Mouse (Mus musculus) CD4-positive, CD25-positive, alpha-beta regulatory T cell (primary cell): Measurements from ENCODE around the gene Sema3b. TPM values are rescaled to one million over a fixed set of nuclear protein-coding genes. Genes with fewer than 3 reads are reported as not detected.

ENCODE experiments used
- polyA plus RNA-seq: library from polyadenylated mRNA; unstranded; fragments of 100-300 nt; shearing (Covaris generic); gene quantifications from one replicate; pipeline ENCODE4 v1.2.1, GENCODE M21; 2017

Gene Sema3b
- not detected for polyA plus RNA-seq

DNA sequence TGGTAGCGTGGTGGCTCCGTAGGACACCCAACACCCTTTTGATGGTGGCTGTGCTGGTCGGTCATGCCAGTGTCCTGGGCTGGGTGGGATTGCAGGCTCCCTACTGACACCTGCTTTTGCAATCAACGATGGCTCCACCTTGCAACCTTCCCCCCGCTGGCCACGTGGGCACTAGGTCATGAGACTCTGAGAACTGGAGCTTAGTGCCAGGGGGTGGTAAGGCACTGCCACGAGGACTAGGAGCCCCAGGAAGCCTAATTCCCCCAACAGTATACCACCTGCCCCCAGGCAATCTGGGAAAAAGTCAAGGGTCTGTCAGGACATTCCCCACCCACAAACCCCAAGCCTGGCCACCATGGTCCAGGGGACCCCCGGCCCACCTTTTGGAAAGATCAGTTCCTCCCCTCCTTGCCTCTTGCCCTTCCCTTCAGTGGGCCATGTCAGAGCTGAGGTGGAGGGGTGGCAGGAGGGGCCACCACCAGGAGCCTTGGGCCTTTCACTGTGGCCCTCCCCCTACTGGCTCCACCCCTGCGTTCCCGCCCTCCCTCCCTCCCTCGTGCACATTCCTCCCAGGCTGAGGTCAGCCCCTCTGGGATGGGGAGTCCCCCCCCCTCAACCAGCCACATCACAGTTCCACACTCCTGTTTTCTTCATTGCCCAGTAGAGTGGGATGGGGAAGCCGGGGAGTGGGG lies at the start of gene Sema3b:
Sema3b (minus strand) TSS at position 489 of the 692 bp plus-strand sequence.

DNA sequence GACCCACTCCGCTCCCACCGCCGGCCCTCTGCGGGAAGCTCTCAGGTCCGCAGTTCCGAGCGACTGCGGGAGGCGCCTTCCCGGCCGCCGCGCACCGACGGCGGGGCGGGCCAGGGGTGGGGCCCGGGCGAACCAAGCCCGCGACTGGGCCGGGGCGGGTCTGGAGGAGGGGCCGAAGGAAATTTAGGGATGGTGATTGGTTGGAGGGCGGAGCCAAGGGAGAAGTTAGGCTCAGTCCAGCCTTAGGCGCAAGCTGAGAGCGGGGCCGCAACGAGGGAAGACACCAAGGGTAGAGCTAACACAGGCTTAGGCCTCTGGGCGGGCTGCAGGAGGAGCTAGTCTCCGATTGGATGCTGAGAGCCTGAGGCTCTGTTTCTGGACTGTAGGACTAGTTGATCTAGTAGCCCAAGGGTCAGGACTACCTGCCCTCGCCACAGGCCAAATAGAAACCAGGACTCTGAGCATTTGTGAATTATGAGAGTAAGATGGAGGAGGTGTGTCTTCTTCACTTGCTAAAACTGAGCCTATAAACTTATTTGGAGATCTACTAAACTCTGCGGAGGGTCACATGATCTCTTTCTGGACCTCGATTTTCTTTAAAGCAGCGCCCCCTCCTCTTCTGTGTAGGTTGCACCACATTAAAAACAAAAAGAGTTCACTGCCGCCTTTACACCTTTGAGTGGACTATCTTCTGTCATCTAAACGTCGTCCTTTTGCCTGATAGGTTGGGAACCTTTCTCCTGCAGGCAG lies 26.4 kb upstream of the Sema3b start, which contains the start of gene Gnai2:
Gnai2 (minus strand) TSS at position 89 of the 750 bp plus-strand sequence.

DNA sequence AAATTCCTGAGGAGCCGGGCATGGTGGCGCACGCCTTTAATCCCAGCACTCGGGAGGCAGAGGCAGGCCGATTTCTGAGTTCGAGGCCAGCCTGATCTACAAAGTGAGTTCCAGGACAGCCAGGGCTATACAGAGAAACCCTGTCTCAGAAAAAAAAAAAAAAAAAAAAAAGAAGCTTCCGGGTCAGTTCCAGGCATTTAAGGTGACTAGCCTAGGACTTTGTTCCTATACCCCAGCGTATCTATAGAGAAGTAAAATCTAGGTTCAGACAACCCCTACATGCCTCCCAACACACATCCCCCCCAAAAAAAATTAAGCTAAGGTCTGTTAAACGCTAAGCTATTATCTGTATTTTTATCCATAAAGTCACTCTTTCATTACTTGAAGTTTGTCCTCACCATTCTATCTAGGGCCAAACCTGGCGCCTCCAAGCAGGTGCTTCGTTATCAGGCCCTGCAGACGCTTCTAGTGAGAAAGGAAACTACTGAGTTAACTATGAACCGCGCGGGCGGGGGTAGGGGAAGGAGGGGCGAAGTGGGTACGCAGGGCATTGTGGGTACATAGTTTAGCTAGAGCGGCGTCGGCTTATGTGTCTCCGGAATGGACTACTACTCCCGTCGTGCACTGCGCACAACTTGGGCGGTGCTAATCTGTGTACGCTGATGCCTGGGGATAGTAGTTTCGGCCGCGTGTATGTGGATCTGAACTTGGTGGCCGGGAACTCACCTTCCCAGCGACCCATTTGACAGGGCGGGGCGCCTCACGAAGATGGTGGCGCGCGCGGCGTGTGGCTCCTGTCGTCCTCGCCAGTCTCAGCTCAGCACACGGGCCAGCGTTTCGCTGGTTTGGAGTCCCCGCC lies 21.8 kb downstream of the Sema3b start, which contains the start of gene Ifrd2:
Ifrd2 (plus strand) TSS at position 669 of the 859 bp plus-strand sequence.

DNA sequence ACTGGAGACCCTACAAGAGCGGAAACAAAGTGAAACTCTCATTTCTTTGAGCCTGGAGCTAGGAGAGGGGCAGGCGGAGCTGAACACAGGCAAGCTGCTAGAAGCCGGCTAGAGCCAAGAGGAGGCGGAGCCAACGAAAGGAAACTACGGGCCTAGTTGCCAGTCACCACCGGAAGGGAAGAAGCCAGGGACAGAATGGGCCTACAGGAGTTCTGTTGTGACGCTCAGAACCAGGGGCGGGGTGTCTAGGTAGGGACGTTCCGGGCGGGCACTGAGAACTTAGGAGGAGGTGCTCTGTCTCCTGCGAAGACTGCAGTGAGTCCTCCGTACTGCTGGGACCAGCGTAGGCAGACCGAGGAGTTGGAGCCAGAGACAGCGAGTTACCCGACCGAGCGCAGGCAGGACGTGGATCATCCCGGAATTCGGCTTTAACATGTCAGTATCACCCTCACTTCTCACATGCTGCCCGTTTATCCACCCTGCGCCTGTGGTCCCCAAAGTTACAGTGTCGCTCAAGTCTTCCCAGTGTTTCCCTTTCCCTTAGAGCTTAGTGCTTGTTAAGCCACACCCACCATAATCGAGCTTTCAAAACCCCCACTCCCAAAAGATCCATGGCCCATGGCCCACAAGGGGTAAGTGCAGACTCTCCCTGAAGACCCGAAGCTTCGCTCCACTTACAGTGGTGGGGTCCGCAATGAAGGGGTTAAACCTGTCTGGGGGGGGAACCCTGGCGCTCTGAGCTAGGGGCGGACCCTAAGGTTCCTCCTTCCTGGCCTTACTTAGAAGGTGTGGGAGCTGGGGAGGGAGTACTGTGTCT lies 28.3 kb downstream of the Sema3b start, which contains the start of gene Hyal3:
Hyal3 (plus strand) TSS at position 318 of the 817 bp plus-strand sequence.

DNA sequence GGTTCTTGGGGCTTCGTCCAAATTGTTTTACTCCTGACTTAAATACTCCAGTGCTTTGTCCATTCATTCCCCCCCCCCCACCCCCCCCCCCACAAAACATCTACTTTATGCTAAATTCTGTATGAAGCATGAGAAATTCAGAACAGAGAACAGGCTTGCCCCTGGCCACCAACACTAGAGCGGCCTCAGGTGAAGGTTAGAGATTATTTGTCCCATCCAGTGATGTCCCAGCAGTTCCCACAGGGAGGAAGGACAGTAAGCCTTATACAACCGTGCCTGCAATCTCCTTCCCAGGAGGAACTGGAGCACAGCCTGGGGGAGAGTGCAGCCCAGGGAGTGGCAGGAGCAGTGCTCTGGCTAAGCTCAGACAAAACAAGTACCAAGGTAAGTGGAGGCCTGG lies 30.4 kb downstream of the Sema3b start, which contains the start of gene Naa80:
Naa80 (plus strand) TSS at position 301 of the 400 bp plus-strand sequence.

DNA sequence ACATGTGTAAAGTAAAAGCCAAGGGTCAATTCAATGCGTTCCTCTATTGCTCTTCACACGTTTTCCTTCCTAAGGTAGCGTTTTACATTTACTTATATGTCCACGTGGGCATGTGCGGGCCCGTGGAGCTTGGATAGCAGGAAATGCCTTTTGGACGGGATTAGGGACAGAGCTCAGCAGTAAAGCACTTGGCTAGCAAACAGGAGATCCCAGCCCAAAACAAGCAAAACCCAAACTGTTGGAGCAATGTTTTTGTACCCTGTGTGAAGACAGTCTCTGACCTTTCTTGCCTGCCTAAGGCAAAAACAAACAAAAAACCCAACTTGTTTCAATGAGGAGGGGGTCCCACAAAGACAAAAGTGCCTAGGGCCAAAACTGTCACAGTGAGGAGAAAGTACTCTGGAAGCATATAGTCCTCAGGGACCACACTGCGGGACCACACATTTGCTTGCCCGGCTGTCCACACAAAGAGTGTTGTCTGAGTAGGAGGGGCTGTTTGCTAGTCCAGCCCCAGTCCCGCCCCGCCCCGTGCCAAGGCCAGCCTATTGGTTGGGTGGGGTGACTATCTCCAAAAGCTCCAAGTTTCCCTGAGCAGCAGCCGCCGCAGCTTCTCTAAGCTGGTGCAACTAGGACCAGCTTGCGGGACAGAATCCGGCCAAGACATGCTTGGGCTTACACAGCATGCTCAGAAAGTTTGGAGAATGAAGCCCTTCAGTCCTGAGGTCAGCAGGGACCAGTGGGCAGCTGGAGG lies 32.5 kb downstream of the Sema3b start, which contains the start of gene Hyal1:
Hyal1 (plus strand) TSS at position 571 of the 751 bp plus-strand sequence.

DNA sequence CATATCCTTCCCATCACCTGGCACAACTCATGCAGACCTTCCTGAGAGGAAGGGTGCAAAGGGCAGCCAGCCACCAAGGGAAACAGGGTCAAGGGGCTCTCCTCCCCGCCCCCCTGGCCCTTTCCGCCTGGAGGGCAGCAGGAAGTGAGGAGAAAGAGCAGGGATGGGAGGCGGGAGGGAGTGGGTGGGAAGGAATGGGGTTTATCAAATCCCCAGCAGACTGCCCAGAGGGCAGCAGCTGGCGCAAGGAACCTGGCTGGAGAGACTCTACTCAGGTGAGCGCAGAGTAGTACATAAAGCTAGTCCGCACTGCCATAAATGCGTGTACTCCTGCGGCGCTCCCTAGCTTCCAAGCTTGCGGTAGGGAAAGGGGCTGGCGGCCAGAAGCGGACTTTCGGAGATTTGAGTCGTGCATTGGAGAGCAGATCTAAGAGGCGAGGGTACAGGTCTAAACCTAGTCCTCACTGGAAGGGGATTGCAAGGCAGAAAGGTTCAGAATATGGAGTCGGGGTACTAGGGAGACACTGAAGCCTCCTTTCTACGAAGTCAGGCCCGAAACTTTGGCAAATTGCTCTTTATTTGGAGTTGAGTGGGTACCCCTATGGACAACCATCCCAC lies 41.2 kb downstream of the Sema3b start, which contains the start of gene Hyal2:
Hyal2 (plus strand) TSS at position 244 of the 618 bp plus-strand sequence.

DNA sequence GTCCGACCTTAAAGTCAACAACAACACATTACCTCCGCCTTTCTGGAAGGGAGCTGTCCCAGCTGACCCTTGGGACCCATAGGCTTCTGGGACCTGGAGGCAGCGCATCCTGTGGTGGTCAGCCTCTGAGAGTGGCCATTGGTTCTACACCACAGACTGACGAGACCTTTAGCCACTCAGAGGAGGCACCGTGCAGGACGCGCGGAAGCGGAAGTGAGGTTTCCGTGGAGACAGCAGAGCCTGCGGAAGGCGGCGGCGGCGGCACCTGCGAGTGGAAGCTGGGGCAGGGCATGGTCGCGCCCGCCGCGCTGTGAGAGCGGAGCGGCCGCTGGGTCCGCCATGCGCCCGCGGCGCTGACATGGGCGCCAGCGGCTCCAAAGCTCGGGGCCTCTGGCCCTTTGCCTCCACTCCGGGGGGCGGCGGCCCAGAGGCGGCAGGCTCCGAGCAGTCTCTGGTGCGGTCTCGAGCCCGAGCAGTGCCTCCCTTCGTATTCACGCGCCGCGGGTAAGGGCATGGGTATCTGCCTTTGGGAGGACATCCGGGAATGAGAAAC lies 45.9 kb downstream of the Sema3b start, which contains the start of gene Tusc2:
Tusc2 (plus strand) TSS at position 227 of the 553 bp plus-strand sequence.

DNA sequence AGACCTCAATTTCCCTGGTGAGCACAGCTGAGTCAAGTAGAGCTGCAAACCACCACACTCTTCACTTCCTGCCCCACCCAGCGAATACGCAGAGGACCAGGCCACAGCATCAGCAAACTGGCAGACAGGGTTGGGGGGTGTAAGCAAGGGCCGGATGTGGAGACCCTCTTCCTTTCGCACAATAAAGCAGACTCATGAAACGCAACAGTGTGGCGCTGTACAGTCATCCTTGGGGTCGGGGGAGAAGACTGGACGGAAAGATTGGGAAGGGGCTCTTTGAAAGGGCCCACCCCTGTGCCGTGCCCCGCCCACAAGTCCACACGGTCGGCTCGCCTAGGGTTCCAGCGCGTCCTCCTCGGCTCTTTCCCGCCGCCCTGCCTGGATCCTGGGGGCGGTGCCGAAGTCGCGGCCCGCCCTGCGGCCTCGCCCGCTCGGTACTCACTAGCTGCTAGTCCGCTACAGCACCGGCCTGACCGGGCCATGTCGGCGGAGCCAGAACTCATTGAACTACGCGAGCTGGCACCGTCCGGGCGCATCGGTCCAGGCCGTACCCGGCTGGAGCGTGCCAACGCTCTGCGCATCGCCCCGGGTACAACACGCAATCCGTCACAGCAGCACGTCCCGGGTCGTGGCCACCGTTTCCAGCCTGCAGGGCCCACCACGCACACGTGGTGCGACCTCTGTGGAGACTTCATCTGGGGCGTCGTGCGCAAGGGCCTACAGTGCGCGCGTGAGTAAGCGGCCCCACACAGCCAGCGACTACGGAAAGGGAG lies 57.7 kb downstream of the Sema3b start, which contains the start of gene Rassf1:
Rassf1 (plus strand) TSS at position 439 of the 773 bp plus-strand sequence.

Other genes with a start within 250 kb of the Sema3b start
- gene Cacna2d2, start 209.6 kb downstream of the Sema3b start, polyA plus RNA-seq: 0.56 TPM
- gene Tmem115, start 75.3 kb downstream of the Sema3b start, polyA plus RNA-seq: 45.2 TPM
- gene Cyb561d2, start 67.0 kb downstream of the Sema3b start, polyA plus RNA-seq: 63.1 TPM
- gene Nprl2, start 67.0 kb downstream of the Sema3b start, polyA plus RNA-seq: 57.9 TPM
- gene Zmynd10, start 61.9 kb downstream of the Sema3b start, polyA plus RNA-seq: 5.0 TPM
- gene Rassf1, start 57.7 kb downstream of the Sema3b start, polyA plus RNA-seq: 86.1 TPM
- gene Tusc2, start 46.0 kb downstream of the Sema3b start, polyA plus RNA-seq: 56.9 TPM
- gene Hyal2, start 41.3 kb downstream of the Sema3b start, polyA plus RNA-seq: 12.2 TPM
- 5.1 TPM for gene Hyal1, start 32.3 kb downstream of the Sema3b start, polyA plus RNA-seq
- gene Naa80, start 30.3 kb downstream of the Sema3b start, polyA plus RNA-seq: 19.3 TPM
- 0.67 TPM for gene Hyal3, start 28.4 kb downstream of the Sema3b start, polyA plus RNA-seq
- 25.6 TPM for gene Ifrd2, start 21.6 kb downstream of the Sema3b start, polyA plus RNA-seq
- gene Gnai2, start 26.1 kb upstream of the Sema3b start, polyA plus RNA-seq: 844 TPM
- gene Slc38a3, start 60.3 kb upstream of the Sema3b start, polyA plus RNA-seq: not detected
- 0.67 TPM for gene Gnat1, start 70.5 kb upstream of the Sema3b start, polyA plus RNA-seq
- not detected for gene Sema3f, start 101.2 kb upstream of the Sema3b start, polyA plus RNA-seq
- 311 TPM for gene Rbm5, start 161.8 kb upstream of the Sema3b start, polyA plus RNA-seq